Mouse (Mus musculus) forebrain, embryonic 13.5 days (tissue): ENCODE data around the gene Rnf44. TPM values are rescaled to one million over a fixed set of nuclear protein-coding genes. Genes with fewer than 3 reads are reported as not detected.

Experiments used
- ATAC-seq: fragments of 200-750 bp; cut with Nextera tagmentation; 2 replicates; pipeline ENCODE4 v1.8.0; 2017
- H3K27ac ChIP-seq: fragments of 300-500 bp; sonication (generic); 2 replicates; pipeline ENCODE4 v1.5.1; 2015; ENCODE audit warnings: inconsistent platforms, mild to moderate bottlenecking, moderate library complexity
- H3K27me3 ChIP-seq: fragments of 300-500 bp; sonication (generic); 2 replicates; pipeline ENCODE4 v1.6.1; 2015; ENCODE audit warnings: mild to moderate bottlenecking, inconsistent platforms
- H3K36me3 ChIP-seq: fragments of 300-500 bp; sonication (generic); 2 replicates; pipeline ENCODE4 v1.6.1; 2015; ENCODE audit warnings: mild to moderate bottlenecking, inconsistent platforms; ENCODE audit not compliant: poor library complexity, severe bottlenecking
- H3K4me1 ChIP-seq: fragments of 300-500 bp; sonication (generic); 2 replicates; pipeline ENCODE4 v1.6.1; 2015; ENCODE audit warnings: inconsistent platforms
- H3K4me2 ChIP-seq: fragments of 300-500 bp; sonication (generic); 2 replicates; pipeline ENCODE4 v1.6.1; 2015; ENCODE audit warnings: inconsistent platforms, mild to moderate bottlenecking, moderate library complexity
- H3K4me3 ChIP-seq: fragments of 300-500 bp; sonication (generic); 2 replicates; pipeline ENCODE4 v1.5.1; 2015; ENCODE audit warnings: mild to moderate bottlenecking, inconsistent platforms
- H3K9ac ChIP-seq: fragments of 300-500 bp; sonication (generic); 2 replicates; pipeline ENCODE4 v1.6.1; 2015; ENCODE audit warnings: mild to moderate bottlenecking, inconsistent platforms
- H3K9me3 ChIP-seq: fragments of 300-500 bp; sonication (generic); replicated peaks from 2 replicates; pipeline ENCODE4 v1.6.1; 2016; ENCODE audit warnings: inconsistent platforms
- WGBS: fragments of 180-500 bp; shearing (Covaris S2); methylation state at CpG from one replicate; pipeline ENCODE4 v1.1.7; 2015; 5-methylcytosine and 5-hydroxymethylcytosine counted together
- polyA plus RNA-seq: library from polyadenylated mRNA; unstranded; fragments of >200 nt; fragmentation: Nextera tagmentation; extraction: Ambion mirVana; gene quantifications from 2 replicates; pipeline ENCODE4 v1.2.1, GENCODE M21; 2015

Gene Rnf44
- polyA plus RNA-seq, 1 experiment from 2014 or later, result 98.6 TPM

DNA sequence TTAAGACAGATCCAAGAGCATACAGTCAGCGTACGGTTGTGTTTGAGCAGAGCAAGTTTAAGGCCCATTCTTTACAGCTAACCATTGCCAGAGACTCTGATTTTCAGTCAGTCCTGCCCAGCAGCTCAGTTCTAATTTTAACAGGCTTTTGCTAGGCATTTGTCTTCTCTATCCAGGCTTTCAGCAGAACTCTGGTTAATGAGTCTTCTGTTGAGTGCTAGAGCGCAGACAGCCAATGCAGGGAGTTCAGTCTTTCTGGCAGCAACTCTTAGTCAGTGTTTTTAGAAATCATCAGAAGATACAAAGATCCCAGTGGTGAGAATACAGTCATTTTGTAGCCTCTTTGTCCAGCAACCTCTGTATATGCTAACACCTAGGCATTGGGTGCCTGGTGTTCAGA is 43.2 kb downstream of the Rnf44 start:
- no peak overlapping the region for H3K27ac ChIP-seq
- H3K4me3 ChIP-seq, result no peak overlapping the region
- H3K4me1 ChIP-seq, result no peaks in the 10 kb centered on the region
- peaks cover 99% of the 10 kb centered on the region for H3K36me3 ChIP-seq
- ATAC-seq, result no peak
- no peak overlapping the region for H3K4me2 ChIP-seq
- no peaks in the 10 kb centered on the region for H3K27me3 ChIP-seq
- H3K9me3 ChIP-seq, result no peaks in the 10 kb centered on the region
- 96% methylated on average over 3 of the region's 3 CpGs for WGBS
- no peak overlapping the region for H3K9ac ChIP-seq

DNA sequence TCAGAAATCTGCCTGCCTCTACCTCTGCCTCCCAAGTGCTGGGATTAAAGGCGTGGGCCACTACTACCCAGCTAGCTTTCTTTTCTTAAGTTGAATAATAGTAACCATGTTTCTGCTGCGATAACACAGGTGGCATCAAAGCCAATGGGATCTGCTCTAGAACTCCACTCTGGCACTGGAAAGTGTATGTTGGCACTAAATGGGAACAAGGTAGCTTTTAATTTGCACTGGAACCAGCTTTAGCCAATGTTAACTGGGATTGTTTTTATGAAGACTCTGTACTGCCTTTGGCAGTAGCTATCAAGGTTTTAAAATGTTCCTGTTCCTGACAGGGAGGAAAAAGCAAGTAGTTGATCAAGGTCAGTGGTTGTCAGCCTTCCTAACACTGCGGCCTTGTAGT is 58.7 kb downstream of the Rnf44 start:
- H3K4me1 ChIP-seq, result no peaks in the 10 kb centered on the region
- H3K4me3 ChIP-seq, result no peak overlapping the region
- H3K4me2 ChIP-seq, result no peak overlapping the region
- no peak overlapping the region for H3K9ac ChIP-seq
- no peaks in the 10 kb centered on the region for H3K27me3 ChIP-seq
- H3K36me3 ChIP-seq, result peaks cover 41% of the 10 kb centered on the region
- no peak overlapping the region for H3K27ac ChIP-seq
- no peaks in the 10 kb centered on the region for H3K9me3 ChIP-seq
- ATAC-seq, result no peak
- WGBS, result 94% methylated on average over 3 of the region's 3 CpGs

DNA sequence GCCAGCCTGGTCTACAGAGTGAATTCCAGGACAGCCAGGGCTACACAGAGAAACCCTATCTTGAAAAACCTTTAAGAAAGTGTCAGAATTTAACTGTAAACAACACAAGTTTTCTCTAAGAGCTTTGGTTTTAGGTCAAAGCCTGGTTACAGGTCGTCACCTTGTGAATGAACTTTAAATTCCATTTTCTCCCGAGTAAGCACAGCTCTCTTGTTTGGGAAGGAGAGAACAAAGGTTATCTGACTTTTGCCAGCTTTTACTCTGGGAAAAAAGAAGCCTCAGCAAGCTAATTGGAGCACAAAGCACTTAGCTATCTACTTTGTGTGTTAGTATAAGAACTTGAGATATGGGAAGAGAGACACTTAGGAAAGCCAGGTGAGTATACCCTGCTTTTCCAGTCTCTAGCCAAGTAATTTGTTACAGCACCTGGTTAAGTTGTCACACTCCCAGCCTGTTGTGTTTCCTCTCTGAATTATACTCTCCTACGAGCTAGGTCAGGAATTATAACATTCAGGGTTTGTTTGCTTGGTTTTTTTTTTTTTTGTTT is 60.9 kb downstream of the Rnf44 start:
- H3K36me3 ChIP-seq, result peaks cover 22% of the 10 kb centered on the region
- no peak overlapping the region for H3K4me3 ChIP-seq
- no peaks in the 10 kb centered on the region for H3K4me1 ChIP-seq
- H3K9ac ChIP-seq, result no peak overlapping the region
- no peak overlapping the region for H3K4me2 ChIP-seq
- H3K9me3 ChIP-seq, result no peaks in the 10 kb centered on the region
- no peaks in the 10 kb centered on the region for H3K27me3 ChIP-seq
- WGBS, result 78% methylated on average over 3 of the region's 3 CpGs
- ATAC-seq, result no peak
- H3K27ac ChIP-seq, result no peak overlapping the region

Other genes with a start within 250 kb of the Rnf44 start
- 108 and 113 TPM in 2 replicates for gene Thoc3, start 225.1 kb downstream of the Rnf44 start, polyA plus RNA-seq
- gene Simc1, start 190.1 kb downstream of the Rnf44 start, polyA plus RNA-seq, result 17.7 and 17.8 TPM in 2 replicates
- 262 and 276 TPM in 2 replicates for gene 4833439L19Rik, start 128.5 kb downstream of the Rnf44 start, polyA plus RNA-seq
- 52.1 and 53.5 TPM in 2 replicates for gene Arl10, start 118.9 kb downstream of the Rnf44 start, polyA plus RNA-seq
- 59.6 and 66.2 TPM in 2 replicates for gene Nop16, start 103.8 kb downstream of the Rnf44 start, polyA plus RNA-seq
- 204 and 209 TPM in 2 replicates for gene Higd2a, start 103.7 kb downstream of the Rnf44 start, polyA plus RNA-seq
- 57.2 and 60.3 TPM in 2 replicates for gene Cltb, start 82.6 kb downstream of the Rnf44 start, polyA plus RNA-seq
- gene Faf2, start 72.1 kb downstream of the Rnf44 start, polyA plus RNA-seq, result 69.4 and 73.2 TPM in 2 replicates
- 0.05 TPM in 1 of 2 replicates, not detected in the other for gene Cdhr2, start 7.6 kb upstream of the Rnf44 start, polyA plus RNA-seq
- 3.5 TPM in 2 replicates for gene Gprin1, start 56.0 kb upstream of the Rnf44 start, polyA plus RNA-seq
- gene Sncb, start 72.7 kb upstream of the Rnf44 start, polyA plus RNA-seq, result 9.1 and 10.6 TPM in 2 replicates
- gene Eif4e1b, start 90.1 kb upstream of the Rnf44 start, polyA plus RNA-seq, result not detected in 2 replicates
- gene Tspan17, start 95.5 kb upstream of the Rnf44 start, polyA plus RNA-seq, result 11.9 and 15.0 TPM in 2 replicates